Mouse (Mus musculus) brown adipose tissue, adult 24 weeks (tissue): ENCODE data around the gene Cenpp. TPM values are rescaled to one million over a fixed set of nuclear protein-coding genes. Genes with fewer than 3 reads are reported as not detected.

Experiments
- H3K27ac ChIP-seq: fragments of 200-500 bp; replicated peaks from 2 replicates; pipeline ENCODE4 v1.5.1; 2012; ENCODE audit warnings: low read depth, mild to moderate bottlenecking, low read length
- H3K4me1 ChIP-seq: fragments of 200-500 bp; 2 replicates; pipeline ENCODE4 v1.6.1; 2012; ENCODE audit warnings: low read length, mixed read lengths; ENCODE audit not compliant: control insufficient read depth, insufficient read depth, insufficient read length
- H3K4me3 ChIP-seq: fragments of 200-500 bp; 2 replicates; pipeline ENCODE4 v1.5.1; 2012; ENCODE audit warnings: low read depth, mild to moderate bottlenecking, low read length, moderate library complexity; ENCODE audit not compliant: insufficient read depth
- polyA plus RNA-seq: library from polyadenylated mRNA; stranded (reverse); fragments of >200 nt; gene quantifications from 2 replicates; pipeline ENCODE4 v1.2.4, GENCODE M21; 2012; ENCODE audit not compliant: missing spikeins, insufficient read depth, insufficient read length

Gene Cenpp
- polyA plus RNA-seq, 1 experiment = 1.5 TPM

DNA sequence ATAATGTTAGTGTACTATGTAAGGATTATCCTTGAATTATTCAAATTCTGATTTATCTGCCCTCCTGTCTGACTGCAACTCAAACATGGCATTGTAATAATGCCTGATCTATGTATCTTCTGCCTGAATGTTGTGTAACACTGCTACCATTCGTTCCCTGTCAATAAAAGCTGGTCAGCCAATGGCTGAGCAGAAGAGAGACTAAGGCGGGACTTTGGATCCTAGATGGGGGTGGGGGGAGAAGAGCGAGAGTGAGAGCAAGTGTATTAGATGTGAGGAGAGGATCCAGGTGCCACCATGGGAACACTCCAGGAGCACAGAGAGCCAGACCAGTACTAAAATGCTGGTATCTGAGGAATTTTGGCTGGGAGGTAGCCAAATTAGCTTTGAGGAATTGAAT, 82.2 kb downstream of the Cenpp start:
- no peak overlapping the region for H3K27ac ChIP-seq
- H3K4me1 ChIP-seq = no peaks in the 10 kb centered on the region
- H3K4me3 ChIP-seq = no peak overlapping the region

DNA sequence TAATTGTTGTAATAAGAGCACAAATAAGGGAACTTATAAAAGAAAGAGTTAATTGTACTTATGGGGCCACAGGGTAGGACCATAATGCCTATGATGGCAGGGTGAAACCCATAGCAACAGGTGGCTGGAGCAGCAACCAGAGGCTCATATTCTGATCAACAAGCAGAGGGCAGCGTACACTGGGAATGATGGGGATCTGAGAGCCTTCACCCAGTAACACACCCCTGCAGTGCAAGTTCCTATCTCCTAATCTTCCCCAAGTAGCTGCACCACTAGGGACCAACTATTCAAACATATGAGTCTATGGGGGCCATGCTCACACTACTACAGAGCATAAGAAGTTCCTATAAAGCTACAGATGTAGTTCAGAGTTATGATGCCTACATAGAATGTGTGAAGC, 88.2 kb downstream of the Cenpp start:
- Histone ChIP-seq H3K27ac (no peak overlapping the region), H3K4me1 (peaks cover 4% of the 10 kb centered on the region; the same call in 1 of the 2 replicates), H3K4me3 (no peak overlapping the region)

GRCm38 (mm10) chr13:49560886-49561285, 91.7 kb downstream of the Cenpp start:
- H3K27ac ChIP-seq = peak overlapping the region; percentile 46; the same call in 1 of the 2 replicates
- H3K4me1 ChIP-seq = peaks cover 4% of the 10 kb centered on the region
- no peak overlapping the region for H3K4me3 ChIP-seq

DNA sequence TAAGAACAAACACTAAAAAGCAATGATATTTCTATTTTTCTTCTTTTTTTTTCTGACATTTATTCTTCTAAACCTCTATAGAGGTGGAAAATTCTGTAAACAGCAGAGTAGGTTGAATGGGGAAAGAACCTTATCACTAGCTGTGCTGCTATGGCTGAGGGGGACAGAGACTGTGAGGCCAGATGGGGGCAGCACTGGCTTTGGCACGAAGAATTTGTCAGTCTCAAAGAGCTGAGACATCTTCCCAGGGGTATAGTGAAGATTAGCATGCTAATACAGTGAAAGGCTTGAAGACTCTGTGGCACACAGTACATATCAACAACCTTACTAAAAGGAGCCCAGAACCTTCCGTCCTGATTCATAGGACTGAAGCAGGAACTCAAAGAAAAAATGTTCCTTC, 93.4 kb downstream of the Cenpp start:
- no peak overlapping the region for H3K27ac ChIP-seq
- no peak overlapping the region for H3K4me3 ChIP-seq
- peaks cover 4% of the 10 kb centered on the region for H3K4me1 ChIP-seq

DNA sequence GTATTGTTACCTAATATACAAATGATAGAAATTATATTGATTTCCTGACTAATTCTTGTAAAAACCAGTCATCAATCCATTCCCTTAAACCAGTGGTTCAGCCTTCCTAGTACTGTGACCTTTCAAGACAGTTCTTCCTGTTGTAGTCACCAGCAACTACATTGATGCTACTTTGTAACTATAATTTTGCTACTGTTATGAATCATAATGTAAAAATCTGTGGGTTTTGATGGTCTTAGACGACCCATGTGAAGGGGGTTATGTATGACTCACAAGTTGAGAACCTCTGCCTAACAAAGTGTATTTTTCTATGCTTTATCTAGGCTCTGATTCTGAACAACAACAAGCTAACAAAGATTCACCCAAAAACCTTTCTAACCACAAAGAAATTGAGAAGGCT, 95.7 kb downstream of the Cenpp start:
- Histone ChIP-seq H3K27ac (no peak overlapping the region), H3K4me1 (peaks cover 4% of the 10 kb centered on the region), H3K4me3 (no peak overlapping the region)

DNA sequence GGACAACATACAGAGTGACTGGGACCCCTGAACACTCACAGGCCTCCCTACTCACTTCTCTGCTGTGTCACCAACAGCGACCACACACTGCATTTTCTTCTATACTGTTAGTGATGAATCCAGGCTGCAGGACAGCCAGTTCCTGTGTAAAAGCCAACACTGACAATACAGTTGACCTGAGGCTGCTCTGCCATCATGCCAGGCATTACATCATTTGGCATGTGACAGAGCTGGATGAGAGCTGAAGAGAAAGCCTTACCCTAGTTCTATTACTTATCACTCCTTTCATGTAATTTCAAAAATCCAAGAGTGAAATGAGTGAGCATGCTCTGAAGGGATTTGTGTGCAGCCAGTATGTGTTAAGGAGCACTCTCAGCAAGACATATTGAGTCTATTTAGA, 96.4 kb downstream of the Cenpp start:
- Histone ChIP-seq H3K27ac (no peak overlapping the region), H3K4me3 (no peak overlapping the region), H3K4me1 (peaks cover 2% of the 10 kb centered on the region)

- no peak overlapping the region for H3K4me3 ChIP-seq
- no peak overlapping the region for H3K27ac ChIP-seq
- H3K4me1 ChIP-seq = no peaks in the 10 kb centered on the region; the same call in 1 of the 2 replicates
Observed at GRCm38 (mm10) chr13:49554519-49554918, 98.1 kb downstream of the Cenpp start.

GRCm38 (mm10) chr13:49549616-49550015, 103.0 kb downstream of the Cenpp start:
- Histone ChIP-seq H3K4me1 (no peaks in the 10 kb centered on the region), H3K4me3 (no peak overlapping the region), H3K27ac (no peak overlapping the region)

GRCm38 (mm10) chr13:49547563-49548150, 104.9 kb downstream of the Cenpp start:
- no peak overlapping the region for H3K4me3 ChIP-seq
- H3K4me1 ChIP-seq = no peaks in the 10 kb centered on the region
- peak overlapping the region; percentile 2; the same call in 1 of the 2 replicates for H3K27ac ChIP-seq

GRCm38 (mm10) chr13:49546517-49546916, 106.1 kb downstream of the Cenpp start:
- no peak overlapping the region for H3K27ac ChIP-seq
- no peak overlapping the region for H3K4me3 ChIP-seq
- H3K4me1 ChIP-seq = no peaks in the 10 kb centered on the region

- Histone ChIP-seq H3K4me1 (no peaks in the 10 kb centered on the region), H3K27ac (peak overlapping the region; percentile 80), H3K4me3 (peak overlapping the region; percentile 31)
Observed at GRCm38 (mm10) chr13:49545646-49546045, 106.9 kb downstream of the Cenpp start.

GRCm38 (mm10) chr13:49544279-49544678, 108.3 kb downstream of the Cenpp start, which contains the start of gene Aspn:
Aspn (plus strand) TSS chr13:49544443.
- H3K4me1 ChIP-seq = no peaks in the 10 kb centered on the region
- no peak within 1 kb of the TSS for H3K27ac ChIP-seq
- H3K4me3 ChIP-seq = no peak within 1 kb of the TSS

- Histone ChIP-seq H3K4me1 (no peaks in the 10 kb centered on the region), H3K4me3 (no peak overlapping the region), H3K27ac (no peak overlapping the region)
Observed at GRCm38 (mm10) chr13:49538693-49539092, 113.9 kb downstream of the Cenpp start.

DNA sequence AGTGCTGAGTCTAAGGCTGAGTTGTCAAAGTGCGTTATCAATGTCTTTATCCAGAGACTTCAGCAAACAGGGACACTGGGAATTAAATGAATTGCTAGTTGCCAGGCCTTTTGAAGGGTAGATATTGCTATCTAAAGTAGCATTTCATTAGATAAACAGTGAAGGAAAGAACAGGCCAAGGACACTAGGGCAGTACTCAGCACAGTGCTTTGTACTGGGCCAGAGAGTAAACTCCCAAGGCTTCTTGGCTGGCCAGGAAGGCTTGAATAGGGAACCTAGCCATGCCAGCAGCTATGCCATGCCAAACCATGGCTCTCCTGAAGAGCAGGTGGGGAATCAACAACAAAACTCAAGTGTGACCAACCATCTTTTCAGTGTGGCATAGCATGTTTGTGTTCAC, 115.6 kb downstream of the Cenpp start:
- no peaks in the 10 kb centered on the region for H3K4me1 ChIP-seq
- H3K4me3 ChIP-seq = no peak overlapping the region
- H3K27ac ChIP-seq = no peak overlapping the region

GRCm38 (mm10) chr13:49530636-49531035, 121.9 kb downstream of the Cenpp start:
- Histone ChIP-seq H3K4me1 (no peaks in the 10 kb centered on the region), H3K27ac (no peak overlapping the region), H3K4me3 (no peak overlapping the region)

- H3K4me3 ChIP-seq = no peak overlapping the region
- H3K27ac ChIP-seq = no peak overlapping the region
Observed at GRCm38 (mm10) chr13:49526235-49526634, 126.3 kb downstream of the Cenpp start.

More at GRCm38 (mm10) chr13:49526235-49526634, 126.3 kb downstream of the Cenpp start:
- no peaks in the 10 kb centered on the region for H3K4me1 ChIP-seq
